Mouse (Mus musculus): Measurements from ENCODE around the gene Cdk13.

The Cdk13 gene

DNA sequence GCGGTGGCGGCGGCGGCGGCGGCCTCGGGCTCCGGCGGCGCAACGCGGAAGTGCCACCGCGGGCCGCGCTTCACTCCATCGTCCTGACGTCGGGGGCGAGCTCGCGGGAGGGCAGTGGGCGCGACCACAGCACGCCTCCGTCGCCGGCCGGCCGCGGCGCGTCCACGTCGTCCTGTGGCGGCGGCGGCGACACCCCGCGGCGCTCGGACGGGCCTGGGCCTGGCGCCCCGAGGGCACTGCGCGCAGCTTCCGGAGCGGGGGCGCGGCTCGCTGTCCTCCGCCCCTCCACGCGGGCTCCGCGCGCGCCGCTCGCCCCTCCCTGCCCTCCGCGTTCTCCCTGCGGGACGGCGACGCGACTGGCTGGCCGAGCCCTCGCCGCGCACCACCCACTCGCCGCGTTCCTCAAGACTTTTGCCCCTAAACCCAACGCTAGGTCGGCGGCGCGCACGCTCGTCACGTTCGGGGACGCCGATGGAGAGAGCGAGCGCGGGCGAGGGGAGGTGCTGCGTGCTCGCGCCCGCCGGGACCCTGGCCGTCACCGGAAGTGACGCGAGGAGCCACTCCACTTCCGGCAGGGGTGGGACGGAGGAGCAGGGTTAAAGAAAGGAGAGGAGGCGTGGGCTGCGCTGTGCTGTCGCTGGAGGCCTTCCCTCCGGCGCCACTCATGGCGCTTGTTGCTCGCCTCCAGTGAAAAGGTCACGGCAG is at the start of gene Cdk13:
TSS of gene Cdk13 (minus strand) at position 189 of the 705 bp plus-strand sequence.
- peak; percentile 99 for DNase-seq (ENCODE audit: low read depth, low spot score)

DNA sequence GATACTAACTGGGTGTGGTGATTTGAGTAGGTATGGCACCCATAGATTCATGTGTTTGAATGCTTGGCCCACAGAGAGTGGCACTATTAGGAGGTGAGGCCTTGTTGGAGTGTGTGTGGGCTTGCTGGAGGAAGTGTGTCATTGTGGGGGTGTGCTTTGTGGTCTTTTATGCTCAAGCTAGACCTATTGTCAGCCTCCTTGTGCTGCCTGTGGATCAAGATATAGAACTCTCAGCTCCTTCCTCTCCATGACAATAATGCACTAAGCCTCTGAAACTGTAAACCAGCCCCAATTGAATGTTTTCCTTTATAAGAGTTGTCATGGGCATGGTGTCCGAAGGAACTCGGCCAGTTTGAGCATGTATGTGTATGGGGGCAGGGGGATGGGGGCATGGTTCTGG is 38.4 kb upstream of the Cdk13 start:
- DNase-seq (ENCODE audit: low read depth, low spot score) = no peak

DNA sequence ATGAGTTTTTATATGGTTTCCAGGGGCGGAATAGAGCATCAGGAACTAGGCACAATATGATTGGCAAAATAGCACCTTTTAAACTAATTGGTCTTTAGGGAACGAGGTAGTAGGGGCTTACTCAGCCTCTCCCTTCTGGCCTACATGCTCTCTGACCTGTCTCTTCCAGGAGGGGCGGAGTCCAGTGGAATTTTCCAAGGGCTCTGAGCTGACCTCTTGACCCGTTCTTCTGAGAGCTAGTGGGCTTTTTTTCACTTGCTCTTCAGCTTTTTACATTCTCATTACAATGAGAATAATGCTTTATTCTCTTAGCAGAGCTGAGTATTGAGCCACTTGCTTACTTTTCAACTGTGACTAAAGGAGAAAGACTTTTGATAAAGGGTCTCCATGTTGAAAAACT is 37.9 kb upstream of the Cdk13 start:
- DNase-seq (ENCODE audit: low read depth, low spot score) = no peak

DNA sequence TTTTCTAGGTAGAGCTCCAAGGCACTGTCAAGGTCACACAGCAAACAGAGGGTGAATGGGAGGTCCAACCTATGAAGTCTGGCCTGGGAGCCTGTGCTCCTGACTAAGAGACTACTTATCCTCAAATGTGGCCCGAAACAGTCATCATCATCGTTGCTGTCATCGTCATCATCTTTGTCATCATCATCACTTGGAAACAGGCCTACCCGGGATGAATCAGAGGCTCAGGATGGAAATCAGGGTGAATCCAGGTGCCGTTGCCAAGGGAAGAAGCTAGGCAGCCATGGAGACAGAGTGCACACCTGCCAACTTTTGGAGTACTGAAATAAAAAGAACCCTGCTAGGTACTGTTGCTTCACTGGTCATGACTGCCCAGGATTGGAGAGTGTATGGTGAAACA is 34.2 kb upstream of the Cdk13 start:
- DNase-seq (ENCODE audit: low read depth, low spot score) = no peak

DNA sequence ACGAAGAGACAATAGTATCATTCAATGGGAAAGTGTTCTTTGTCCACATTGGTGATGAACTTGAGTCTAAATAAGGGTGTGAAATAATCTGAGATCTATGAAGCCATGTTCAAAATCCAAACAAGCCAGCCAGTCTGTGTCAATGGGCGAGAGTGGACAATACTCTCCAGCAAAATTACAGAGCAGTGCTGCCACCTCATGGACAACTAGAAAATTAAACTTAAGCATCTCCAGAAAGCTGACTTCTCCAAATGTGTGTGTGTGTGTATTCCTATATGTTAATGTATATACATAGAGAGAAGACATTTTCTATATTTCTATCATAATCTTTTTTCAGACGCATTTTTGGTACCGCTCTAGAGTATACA is 33.6 kb upstream of the Cdk13 start:
- peak; percentile 64 for DNase-seq (ENCODE audit: low read depth, low spot score)

DNA sequence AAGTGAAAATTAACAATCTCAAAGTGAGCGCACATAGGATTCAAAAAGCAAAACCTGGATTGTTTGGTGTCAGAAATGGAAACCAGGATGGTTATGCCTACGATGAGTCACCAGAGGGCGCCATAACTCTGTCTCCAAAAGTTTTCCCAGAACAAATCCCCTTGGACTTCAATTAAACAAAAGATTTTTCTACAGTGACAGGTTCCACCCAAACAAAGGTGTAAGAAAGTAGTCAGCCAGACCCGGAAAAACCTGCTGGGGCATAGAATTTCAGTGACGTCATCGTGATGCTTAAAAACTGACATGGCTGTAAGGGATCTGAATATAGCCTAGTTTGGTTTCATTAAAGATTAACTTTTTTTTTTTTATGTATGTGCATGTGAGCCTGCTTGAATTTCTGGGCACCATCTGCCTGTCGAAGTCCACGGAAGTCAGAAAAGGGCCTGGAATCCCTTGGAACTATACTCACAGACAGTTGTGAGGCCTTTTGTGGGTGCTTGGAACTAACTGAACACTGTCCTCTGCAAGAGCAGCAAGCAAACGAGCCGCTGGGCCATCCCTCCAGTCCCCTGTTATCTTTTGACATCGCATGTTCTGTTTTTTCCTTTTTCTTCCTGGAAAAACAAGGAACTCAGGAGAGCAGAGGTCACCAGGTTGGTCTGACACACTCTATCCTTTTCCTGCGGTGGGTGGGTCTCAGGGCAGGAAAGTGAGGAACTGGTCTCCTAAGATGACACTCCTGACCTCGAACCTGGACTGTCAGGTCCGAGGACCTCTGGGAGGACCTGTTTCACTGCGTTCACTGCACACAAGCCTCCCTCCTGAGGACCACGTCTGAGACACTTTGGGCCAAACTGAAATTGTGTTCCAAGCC is 33.0 kb upstream of the Cdk13 start:
- DNase-seq (ENCODE audit: low read depth, low spot score) = peak; percentile 24

DNA sequence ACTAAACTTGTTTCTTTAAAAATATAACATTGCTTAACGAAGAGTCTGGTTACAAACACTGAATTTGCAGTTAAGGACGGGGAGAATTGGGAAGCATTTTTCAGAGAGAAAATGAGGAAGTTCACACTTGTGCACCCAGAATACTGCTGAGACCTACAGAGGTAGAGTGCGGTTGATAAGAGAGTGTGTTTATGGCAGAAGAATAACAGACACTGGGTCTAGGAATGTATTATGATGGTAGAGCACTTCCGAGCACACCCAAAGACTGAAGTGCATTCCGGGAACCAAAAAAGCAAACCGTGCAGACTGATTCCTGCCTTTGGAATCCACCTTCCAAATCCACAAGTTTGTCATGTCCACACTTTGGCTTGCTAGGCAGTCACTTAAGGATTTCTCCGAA is 31.9 kb upstream of the Cdk13 start:
- no peak for DNase-seq (ENCODE audit: low read depth, low spot score)

DNA sequence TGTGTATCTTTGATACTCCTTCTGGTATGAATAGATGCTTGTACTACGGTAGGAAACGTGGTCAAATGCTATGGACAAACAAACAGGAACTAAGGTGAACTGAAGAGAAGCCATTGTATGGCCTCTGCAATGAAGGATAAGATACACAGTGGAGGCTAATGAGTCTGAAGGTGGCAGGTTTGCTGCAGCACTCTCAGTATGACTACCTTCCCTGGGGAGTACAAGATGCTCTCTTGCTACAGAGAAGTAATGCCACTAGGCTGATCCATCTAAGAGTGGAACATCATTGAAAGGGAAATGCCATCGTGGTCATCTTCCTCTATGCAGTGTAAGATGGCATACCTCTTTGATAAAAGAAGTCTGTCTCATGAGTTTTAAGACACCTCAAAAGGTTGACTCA is 28.0 kb upstream of the Cdk13 start:
- no peak for DNase-seq (ENCODE audit: low read depth, low spot score)

DNA sequence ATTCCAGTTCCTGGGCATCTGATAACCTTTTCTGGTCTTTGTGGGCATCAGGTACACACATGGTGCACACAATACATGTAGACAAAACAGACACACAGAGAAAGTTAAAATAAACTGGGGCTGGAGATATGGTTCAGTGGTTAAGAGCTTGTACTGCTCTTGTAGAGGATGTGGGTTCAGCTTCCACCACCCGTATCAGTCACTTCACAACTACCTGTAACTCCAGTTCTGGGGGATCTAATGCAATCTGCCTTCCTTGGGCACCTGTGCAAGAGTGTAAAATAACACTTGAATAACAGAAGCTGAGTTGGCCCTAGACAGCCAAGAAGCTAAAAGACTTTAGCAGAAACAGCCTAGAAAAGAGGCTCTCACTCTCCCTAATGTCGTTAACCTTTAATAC is 12.3 kb upstream of the Cdk13 start:
- DNase-seq (ENCODE audit: low read depth, low spot score) = no peak

DNA sequence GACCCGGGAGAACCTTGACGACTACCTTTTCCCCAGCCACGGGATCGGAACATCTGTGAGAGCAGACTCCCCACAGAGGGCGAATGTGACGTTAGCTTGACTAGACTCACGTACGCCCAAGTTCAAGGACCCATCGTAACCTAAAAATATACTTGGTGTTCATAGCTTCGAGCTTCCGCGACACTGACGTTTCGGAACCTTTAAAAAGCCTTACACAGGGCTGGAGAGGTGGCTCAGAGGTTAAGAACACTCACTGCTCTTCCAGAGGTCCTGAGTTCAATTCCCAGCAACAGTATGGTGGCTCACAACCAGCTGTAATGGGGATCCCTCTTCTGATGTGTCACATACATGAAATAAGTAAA is 698 bp upstream of the Cdk13 start:
- DNase-seq (ENCODE audit: low read depth, low spot score) = no peak

DNA sequence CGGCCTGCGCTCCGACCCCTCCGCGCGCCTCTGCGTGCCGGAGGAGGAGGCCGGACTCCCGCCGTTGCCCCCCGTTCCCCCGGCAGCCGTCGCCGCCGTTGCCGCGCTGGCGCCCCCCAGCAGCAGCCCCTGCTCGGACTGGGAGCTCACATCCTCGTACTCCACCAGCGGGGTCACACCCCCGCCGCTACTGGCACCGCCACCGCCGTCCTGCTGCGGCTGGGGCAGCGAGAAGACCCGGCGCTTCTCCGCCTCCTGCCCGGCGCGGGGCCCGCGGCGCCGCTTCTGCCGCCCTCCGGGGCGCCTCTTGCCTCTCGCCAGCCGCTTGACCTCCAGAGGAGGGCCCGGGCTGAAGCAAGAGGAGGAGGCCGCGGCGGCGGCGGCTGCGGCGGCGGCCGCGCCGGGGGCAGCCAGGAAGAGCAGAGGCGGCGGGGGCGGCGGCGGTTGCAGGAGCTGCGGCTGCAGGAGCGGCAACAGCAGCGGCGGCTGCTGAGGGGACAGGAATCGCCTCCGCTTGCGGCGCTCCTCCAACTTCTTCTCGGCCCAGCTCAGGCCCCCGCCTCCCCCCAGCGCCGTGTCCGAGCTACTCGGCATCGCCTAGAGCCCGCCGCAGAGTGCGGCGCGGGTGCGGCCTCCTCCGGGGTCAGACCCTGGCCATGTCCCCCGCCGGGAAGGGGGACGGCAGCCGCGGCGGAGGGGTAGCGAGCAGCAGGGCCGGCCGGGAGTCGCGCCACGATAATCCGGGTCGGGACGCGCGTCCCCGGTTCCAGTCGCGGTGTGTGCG is 647 bp downstream of the Cdk13 start:
- peak; percentile 27 for DNase-seq (ENCODE audit: low read depth, low spot score)

DNA sequence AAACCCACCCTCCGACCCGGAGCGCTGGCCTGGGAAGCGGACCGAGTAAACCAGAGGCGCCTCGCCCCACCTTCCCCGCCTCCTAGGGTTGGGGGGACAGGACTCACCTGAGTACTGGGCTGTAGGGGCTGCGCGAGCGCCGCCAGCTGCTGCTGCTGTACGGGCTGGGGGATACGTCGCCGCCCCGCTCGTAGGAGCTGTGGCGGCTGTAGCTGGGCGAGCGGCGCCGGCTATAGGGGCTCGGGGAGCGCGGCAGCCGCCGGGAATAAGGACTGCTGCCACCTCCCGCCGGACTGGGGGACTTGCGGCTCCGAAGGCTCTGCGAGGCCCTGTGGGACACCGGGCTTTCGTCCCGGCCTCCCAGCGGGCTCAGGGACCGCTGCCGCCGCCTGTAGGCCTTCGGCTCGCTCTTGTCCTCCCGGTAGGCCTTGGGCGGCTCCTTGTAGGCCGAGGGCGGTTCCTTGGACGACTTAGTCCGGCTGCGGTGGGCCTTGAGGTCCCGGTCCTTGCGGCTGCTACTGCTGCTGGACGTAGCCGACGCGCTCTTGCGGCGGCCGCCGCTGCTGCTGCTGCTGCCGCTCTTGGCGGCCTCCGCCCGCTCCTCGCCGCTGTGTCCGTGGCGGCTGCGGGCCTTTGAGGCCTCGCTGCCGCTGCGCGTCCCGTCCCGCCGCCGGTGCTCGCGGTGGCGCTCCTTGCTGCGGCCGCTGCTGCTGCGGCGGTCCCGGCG is 1.4 kb downstream of the Cdk13 start:
- peak; percentile 42 for DNase-seq (ENCODE audit: low read depth, low spot score)

DNA sequence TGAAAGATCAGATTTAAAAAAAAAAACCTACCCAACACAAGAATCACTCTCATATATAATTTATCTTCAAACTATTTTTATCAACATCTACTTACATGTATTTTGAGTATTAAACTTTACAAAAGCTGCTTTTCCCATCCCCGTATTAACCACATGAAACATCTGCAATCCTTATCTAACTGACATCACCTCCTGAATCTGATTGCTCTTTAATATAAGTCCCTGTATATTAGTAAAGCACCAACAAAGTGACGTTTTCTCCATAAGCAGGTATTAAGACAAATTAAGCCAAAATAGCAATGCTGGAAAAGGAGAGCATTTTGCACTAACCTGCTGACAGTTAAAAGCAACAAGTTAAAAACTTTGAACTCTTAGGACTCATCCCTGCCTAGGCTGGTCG is 2.0 kb downstream of the Cdk13 start:
- DNase-seq (ENCODE audit: low read depth, low spot score) = no peak

DNA sequence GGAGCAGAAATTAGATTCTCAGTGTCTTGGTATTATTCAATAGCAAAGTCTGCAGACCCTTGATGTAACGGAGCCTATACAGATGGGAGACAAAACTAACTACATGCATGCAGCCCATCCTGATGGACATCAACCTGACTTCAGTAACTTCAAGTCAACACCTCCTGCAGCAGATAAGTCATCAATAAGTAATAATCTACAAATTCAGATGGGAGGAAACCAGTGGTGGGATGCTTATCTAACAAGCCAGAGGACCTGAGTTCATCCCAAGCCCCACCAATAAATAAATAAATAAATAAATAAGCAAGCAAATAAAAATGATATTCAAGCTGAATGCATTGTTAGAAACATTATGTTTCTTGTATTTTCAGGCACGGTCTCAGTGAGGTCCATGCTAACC is 5.2 kb downstream of the Cdk13 start:
- DNase-seq (ENCODE audit: low read depth, low spot score) = no peak

DNA sequence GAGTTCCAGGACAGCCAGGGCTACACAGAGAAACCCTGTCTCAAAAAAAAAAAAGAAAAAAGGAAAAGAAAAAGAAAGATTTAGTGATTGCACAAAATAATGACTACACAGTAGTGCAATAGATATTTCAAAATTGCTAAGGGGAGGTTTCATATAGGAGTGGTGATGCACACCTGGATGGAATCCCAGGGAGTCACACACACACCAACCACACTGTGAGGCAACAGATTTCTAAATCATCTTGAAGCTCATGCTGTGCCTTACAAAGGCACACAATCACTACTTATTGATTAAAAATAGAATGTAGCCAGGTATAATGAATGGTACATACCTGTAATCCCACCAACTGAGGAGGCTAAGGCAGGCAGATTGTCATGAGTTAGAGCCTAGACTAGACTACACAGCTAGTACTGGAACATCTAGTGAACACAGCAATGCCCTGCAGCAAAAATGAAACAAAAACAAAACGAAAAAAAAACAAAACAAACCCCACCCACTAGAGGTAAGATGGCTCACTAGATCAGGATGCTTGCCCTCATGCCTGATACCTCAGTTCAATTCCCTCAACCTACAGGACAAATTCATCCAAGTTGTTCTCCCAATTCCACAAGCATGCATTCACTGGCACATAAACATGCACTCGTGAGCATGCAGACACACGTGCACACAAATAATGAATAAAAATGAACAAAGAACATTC is 9.0 kb downstream of the Cdk13 start:
- DNase-seq (ENCODE audit: low read depth, low spot score) = no peak

DNA sequence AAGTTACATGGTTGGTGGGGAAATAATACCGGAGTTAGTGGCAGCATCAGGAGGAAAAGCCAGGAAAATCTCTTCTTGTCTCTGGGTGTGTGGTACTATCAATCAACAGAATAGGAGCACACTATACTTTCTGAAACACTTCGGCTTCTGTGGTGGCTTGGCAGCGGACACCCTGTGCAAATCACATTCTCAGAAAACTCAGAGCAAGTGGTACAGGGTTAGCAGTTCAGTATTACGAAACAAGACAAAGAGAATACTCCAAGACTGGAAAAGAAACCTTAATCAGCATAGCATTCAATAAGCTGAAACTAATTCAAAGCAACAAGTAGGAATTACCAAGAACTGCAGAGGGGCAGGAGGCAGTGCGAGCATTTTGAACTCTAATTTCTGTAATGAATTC is 21.3 kb downstream of the Cdk13 start:
- DNase-seq (ENCODE audit: low read depth, low spot score) = no peak

DNA sequence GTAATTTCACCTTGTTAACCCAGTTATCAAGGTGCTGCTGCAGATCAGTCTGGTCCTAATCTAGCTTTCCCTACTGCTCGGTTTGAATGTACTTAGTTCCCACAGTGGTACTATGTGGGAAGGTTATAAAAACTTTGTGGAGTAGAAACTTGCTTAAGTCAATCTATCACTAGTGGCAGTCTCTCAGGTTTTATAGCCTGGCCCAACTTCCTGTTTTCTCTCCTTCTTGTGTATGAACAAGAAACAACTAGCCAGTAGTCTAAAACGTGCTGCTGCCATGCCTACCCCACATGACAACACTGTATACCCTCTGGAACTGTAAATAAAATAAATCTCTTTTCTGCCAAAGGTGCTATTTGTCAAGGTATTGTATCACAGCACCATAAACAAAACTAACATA is 25.0 kb downstream of the Cdk13 start:
- DNase-seq (ENCODE audit: low read depth, low spot score) = no peak

DNA sequence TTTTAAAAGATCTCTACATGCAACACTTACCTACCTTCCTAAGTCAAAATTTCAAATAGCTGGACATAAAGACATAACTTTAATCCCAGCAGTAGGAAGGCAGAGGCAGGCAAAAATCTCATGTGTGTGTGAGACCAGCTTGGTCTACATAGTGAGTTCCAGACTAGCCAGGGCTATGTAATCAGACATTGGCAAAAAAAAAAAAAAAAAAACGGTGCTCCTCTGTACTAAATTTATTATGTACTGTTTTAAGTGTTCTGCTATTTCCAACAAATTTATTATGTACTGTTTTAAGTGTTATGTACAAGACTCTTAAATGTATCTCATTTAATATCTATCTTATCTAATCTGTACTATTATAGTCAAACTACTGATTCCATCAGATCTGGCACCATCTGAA is 28.6 kb downstream of the Cdk13 start:
- DNase-seq (ENCODE audit: low read depth, low spot score) = no peak

DNA sequence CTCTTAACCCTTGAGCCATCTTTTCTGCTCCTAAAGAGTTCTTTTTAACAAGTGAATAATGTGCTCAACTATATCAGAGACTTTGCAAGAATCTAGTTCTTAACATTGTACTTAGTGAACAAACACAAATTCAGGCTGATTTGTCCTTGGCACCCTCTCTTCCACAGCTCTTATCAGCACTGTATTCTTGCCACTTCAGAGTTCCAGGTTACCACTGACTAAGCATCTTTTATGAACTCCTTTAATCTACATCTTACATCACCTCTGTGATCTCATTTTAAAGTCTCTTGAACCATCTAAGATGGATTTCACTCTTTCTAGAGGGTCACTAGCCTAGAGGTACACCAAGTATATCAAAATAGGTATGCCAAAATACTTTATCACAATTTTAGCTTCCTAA is 29.5 kb downstream of the Cdk13 start:
- DNase-seq (ENCODE audit: low read depth, low spot score) = no peak

DNA sequence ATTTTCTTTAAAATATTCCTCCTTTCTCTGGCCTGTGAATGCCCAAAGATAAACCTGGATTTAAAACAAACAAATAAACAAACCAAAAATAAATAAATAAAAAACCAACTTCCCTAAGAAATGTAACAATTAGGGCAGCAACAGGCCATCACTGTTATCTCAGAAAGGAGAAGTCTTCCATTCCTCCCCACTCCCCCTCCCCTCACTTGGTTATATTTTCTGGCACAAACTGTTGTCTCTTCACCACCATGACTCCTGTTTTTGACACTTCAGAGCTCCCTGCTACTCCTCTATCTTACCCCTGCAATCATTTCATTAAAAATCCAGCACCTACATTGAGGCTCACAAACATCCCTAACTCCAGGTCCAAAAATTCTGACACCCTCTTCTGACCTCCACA is 31.8 kb downstream of the Cdk13 start:
- no peak for DNase-seq (ENCODE audit: low read depth, low spot score)

DNA sequence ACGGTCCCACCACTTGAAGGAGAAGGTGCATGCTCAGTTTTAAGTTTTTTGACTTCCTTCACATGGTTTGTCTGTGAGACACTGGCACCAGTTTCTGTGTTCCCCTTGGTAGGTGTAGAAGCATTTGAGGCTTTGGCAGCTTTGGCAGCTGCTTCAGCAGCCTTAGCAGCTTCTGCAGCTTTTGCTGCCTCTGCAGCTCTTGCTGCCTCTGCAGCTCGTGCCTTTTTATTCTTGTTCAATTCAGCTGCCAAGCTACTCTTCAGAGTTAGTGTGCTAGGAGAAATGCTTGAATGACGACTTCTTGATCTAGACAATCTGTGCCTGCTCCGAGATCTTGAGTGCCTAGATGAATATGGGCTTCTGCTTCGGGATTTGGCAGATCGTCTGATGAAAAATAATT is 32.3 kb downstream of the Cdk13 start:
- DNase-seq (ENCODE audit: low read depth, low spot score) = no peak
